Mouse (Mus musculus) kidney, postnatal 4 days (tissue): ENCODE data around the gene Grin3b.
A peak's percentile ranks its signal among the peaks of the same experiment; 100 is the strongest.
"Not testable (repeated sequence)": the region's sequence is repeated elsewhere in the genome, so short reads cannot be mapped to it uniquely, and the experiment has no call there.

Source experiments
- DNase-seq, 2 experiments: peaks; one replicate each; pipeline ENCODE4 v3.0.0; 2021; ENCODE audit warnings: mixed read lengths in 2 of 2

Gene Grin3b

DNA sequence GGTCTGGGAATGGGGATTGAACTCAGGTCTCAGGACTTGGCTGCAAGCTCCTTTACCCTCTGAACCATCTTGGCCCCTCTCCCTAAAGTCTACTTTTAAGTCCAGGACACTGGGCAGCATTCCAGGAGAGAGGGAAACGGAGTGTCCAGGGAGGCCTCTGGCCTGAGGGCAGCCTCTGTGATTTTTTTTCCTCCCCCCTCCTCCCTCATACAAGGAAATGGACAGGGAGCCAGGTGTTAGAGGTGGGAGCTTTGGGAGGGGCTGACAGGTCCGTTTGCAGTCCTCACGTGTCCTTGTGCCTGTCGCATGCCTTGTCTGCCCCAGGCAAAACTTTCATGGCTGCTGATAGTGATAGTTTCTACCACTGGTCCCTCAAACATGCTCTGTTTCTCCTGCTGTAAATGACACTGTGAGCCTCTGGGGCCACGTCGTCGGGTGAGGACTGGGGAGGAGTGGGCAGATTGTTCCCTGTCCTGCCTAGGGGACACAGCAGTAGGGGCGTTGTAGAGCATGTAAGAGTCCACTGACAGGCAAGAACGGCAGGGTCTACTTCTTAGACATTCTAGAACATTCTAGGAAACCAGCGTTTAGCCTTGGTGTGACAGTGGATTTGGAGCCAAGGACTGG, 34.1 kb upstream of the Grin3b start:
- peak; percentile 49 to 68 for DNase-seq

DNA sequence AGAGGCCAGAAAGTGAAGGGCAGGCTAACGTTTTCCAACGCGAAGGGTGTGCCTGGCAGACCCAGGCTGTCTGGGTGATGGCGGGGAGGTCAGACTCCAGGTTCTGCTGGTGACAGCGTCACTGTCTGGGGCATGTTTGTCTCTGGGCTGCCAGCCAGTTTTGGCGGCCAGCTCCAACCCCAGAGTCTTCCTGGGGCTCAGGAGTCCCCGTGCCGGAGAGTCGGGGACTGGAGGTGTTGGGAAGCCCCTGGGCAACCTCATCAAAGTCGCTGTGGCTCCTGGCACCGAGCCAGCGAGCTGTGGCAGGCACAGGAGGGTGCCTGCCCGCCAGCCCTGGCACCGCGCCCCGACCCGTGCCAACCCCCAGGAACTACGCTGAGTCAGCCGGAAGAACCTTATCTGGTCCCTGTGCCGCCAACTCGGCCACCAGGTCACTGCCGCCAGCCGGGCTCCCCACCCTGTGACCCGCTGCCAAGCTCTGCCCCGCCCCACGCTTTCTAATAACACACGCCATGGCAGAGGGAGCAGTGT, 33.5 kb upstream of the Grin3b start:
- DNase-seq = peak; percentile 69 to 81

DNA sequence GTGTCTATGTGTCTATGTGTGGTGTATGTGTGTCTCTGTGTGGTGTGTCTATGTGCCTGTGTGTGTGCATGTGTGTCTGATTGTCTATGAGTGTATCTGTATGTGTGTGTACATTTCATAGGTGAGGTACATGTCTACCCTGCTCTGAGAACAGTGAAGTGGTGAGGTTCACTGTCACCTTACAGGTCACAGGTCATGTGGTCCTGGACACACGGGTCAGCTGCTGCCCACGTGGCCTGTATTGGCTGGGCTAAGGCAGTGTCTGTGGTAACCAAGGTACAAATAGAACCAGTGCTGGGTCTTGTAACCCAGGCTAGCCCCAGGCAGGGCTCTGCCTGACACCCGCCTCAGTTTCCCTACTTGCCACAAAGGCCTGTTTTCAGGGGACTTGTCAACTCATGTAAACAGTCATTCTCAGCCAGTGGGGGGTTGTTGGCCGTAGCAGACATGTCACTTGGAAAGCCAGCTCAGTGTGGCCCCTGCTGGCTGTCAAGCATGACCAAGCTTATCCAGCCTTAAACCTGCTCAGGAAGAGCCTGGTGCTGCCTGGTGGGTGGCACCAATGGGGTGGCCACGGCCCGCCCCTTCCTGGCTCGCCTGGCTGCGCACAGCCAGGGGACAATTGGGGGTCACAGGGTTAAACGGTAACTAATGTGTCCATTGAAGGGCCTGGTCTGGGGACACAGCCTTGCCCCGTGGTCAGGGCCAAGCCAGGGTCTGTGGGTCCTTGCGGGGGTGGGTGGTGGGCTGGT, 32.6 kb upstream of the Grin3b start:
- peak; percentile 62 to 77 for DNase-seq

DNA sequence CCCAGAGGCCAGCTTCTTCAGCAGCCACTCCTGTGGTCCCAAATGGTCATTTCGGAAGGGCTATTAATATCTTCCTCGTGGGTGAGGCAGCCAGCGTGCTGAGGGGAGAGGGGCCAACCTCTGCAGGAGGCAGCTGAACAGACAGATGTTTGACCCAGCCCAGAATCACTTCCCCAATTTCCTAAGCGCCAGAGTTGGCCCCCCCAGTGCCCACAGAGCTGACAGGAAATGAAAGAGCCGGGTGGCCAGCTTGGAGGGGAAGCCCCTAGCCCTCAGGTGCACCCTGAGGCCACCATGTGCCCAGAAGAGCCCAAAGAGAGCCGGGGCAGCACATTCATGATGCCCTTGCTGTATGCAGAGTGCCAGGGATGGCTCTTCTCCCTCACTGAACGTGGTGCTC, 29.8 kb upstream of the Grin3b start:
- peak in 1 of 2 experiments; percentile 43 for DNase-seq

- peak in 1 of 2 experiments; percentile 3 for DNase-seq
These were observed 27.5 kb upstream of the Grin3b start for GRCm38 (mm10) chr10:79942988-79943387.

- DNase-seq = peak; percentile 22 to 32
These were observed 27.0 kb upstream of the Grin3b start for GRCm38 (mm10) chr10:79943471-79943901.

GRCm38 (mm10) chr10:79945507-79946234, 24.8 kb upstream of the Grin3b start:
- peak; percentile 68 to 82 for DNase-seq

DNA sequence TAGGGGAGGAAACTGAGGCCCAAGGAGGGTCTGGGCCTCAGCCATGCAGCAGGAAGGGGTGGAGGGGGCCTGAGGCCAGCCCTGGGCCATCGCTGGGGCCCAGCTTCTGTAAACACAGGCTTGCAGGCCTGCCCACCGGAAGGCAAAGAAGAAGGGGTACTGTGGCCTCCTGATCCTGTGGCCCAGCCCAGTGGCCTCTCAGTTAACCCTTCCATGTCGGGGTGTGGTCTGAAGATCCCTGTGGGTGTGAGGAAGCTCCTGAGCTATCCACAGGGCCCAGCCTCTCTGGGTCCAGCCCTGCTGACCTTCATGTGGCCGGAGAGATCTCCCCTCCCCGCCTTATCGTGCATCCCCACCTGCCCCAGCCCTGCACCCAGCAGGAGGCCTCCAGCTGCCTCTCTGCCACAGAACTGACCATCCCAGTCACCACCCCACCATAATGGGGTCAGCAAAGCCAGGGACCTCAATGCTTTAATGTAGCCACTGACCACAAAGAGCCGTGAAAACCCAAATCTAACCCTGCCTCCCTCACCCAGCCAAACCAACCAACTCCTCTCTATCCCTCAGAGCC, 23.7 kb upstream of the Grin3b start:
- DNase-seq = peak; percentile 21 to 32

DNA sequence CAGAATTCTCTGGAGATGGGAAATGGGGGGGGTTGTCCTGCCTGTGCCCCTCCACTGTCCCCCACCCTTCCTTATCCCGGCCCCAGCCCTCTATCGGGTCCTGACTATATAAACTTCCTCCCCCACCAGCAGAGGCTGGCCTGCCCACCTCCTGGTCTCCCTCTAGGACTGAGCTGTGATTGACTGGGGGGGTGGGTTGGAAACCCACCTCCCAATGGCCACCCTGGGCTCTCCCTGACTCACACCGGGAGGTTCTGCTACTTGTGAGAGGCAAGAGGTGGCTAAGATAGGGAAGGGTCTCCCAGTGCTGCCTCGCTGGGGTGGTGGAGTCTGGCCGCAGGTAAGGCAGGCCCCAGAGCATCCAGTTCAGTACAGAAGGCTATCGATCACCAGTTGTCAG, 23.0 kb upstream of the Grin3b start:
- DNase-seq = no peak

- no peak for DNase-seq
These were observed 20.6 kb upstream of the Grin3b start for GRCm38 (mm10) chr10:79949873-79950272.

DNA sequence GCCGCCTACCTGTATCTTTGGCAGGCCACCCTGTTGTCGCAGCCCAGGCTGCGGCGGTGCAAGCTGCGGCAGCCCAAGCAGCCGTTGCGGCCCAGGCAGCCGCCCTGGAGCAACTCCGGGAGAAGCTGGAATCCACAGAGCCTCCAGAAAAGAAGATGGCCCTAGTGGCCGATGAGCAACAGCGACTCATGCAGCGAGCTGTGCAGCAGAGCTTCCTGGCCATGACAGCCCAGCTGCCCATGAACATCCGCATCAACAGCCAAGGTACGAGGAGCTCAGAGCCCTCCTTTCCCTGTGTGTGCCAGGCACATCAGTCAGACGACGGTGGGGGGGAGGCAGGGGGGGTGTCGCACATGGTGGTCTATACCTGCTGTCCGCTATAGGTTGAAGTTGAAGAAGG, 19.9 kb upstream of the Grin3b start:
- DNase-seq = no peak

DNA sequence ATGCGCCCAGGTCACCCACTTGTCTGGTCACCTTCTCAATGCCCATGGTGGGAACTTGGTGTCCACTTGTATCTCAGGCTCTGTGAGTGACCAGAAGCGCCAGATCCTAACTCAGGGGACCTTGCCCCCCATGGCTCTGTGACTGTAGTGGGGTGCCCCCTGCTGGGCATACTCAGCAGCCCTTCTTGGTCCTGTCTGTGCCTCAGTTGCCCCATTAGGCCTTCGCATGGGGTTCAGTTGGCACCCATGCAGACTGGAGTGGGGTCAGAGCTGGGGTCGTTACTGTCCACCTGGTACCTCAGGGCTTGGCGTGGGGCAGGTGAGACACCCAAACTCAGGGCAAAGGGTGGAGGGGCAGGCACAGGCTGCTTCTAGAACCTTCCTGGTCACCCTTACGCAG, 16.6 kb upstream of the Grin3b start:
- peak; percentile 70 for DNase-seq

- DNase-seq = no peak
These were observed 14.8 kb upstream of the Grin3b start for GRCm38 (mm10) chr10:79955691-79956090.

- no peak for DNase-seq
These were observed 13.8 kb upstream of the Grin3b start for GRCm38 (mm10) chr10:79956643-79957154.

DNA sequence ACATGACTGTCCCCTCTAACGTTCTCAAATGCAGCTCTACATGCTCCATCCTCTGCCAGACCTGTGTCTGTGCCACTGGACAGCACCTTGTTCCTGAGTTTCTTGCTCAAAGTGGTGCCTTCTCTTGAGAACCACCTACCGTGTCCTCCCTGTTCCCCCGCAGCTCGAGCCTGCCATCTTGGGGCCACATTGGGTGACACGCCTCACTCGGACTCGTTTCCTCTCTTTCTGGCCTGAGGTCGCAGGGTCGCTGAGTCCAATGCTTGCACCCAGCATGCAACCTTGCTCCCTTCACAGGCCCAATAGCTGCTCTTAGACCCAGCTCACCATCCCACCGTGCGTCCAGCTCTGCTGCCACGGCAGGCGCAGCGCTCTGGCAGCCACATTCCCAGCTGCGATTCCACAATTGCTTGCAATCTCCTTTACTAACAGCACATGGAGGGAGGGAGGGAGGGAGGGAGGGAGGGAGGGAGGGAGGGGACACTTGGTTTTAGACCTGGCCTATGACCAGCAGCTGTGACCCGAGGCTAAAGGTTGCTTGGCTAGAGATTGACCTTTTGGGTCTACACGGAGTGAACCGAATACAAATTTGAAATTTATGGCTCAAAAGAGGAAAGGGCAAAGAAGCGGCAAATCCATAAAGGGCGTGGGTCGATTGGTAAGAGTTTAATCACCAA, 12.2 kb upstream of the Grin3b start:
- DNase-seq = peak; percentile 93 to 94

- DNase-seq = not testable (repeated sequence)
These were observed 11.1 kb upstream of the Grin3b start for GRCm38 (mm10) chr10:79959412-79959811.

- DNase-seq = peak; percentile 99
These were observed 10.5 kb upstream of the Grin3b start, which contains the start of gene Wdr18 for GRCm38 (mm10) chr10:79959847-79960601. Gene Wdr18, plus strand, starts transcription at chr10:79960152.

GRCm38 (mm10) chr10:79960671-79961294, 9.7 kb upstream of the Grin3b start:
- DNase-seq = no peak

DNA sequence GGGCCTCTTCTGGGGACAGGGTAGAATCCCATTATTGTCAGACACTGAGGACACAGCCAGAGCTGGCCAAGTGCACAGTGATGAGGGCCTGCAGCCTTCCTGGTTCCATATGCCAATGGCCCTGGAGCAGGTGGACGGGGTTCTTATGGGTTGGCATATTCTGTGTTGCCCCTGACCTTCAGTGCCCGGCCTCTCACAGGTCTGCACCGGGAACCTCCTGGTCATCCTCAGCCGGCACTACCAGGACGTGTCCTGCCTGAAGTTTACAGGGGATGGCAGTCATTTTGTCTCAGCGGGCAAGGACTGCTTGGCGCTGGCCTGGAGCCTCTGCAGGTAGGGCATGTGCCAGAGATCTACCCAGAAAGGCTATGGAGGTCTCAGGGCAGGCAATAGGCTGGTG, 5.8 kb upstream of the Grin3b start:
- DNase-seq = no peak

- DNase-seq = no peak
These were observed 5.2 kb upstream of the Grin3b start for GRCm38 (mm10) chr10:79965325-79965724.

DNA sequence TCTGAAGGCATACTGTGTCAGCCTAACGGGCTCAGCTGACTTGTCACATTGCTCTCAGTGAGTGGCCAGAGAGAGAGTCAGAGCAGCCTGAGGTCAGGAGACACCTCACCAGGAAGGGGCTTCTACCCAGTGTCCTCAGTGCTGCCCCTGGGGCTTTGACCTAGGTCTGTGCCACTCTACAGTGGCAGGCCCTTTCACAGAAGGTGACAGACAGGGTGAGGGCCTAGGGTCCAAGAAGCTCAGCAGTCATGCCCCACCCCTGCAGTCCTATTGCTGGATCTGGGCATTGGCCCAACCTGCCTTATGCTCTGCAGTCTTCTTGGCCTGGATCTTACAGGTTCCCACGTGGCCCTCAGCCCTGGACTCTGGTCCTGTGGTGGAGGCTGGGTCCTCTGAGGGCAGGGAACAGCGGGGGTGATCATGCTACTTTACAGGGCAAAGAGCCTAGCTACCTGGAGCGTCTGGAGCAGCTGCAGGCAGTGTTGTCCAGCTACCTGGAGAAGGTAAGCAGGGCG, 3.6 kb upstream of the Grin3b start:
- DNase-seq = peak in 1 of 2 experiments; percentile 64
